Mouse (Mus musculus) urinary bladder, postnatal 4 days (tissue): Measurements from ENCODE around the gene Elovl2.
"Not testable (repeated sequence)": the region's sequence is repeated elsewhere in the genome, so short reads cannot be mapped to it uniquely, and the experiment has no call there.

Experiments
- DNase-seq, 2 experiments: peaks; one replicate each; pipeline ENCODE4 v3.0.0; 2021 to 2022; ENCODE audit warnings: low spot score in 2 of 2

Elovl2 gene

GRCm38 (mm10) chr13:41220304-41220834 lies at the start of gene Elovl2:
Gene Elovl2 (minus strand): TSS chr13:41220405.
- DNase-seq: peak; percentile 67 to 74

GRCm38 (mm10) chr13:41267827-41268408 lies 47.7 kb upstream of the Elovl2 start:
- no peak for DNase-seq

GRCm38 (mm10) chr13:41263304-41264006 lies 43.2 kb upstream of the Elovl2 start:
- no peak for DNase-seq

GRCm38 (mm10) chr13:41261617-41262016 lies 41.4 kb upstream of the Elovl2 start:
- DNase-seq: not testable (repeated sequence)

- no peak for DNase-seq
Measured at GRCm38 (mm10) chr13:41257851-41258250, 37.6 kb upstream of the Elovl2 start.

DNA sequence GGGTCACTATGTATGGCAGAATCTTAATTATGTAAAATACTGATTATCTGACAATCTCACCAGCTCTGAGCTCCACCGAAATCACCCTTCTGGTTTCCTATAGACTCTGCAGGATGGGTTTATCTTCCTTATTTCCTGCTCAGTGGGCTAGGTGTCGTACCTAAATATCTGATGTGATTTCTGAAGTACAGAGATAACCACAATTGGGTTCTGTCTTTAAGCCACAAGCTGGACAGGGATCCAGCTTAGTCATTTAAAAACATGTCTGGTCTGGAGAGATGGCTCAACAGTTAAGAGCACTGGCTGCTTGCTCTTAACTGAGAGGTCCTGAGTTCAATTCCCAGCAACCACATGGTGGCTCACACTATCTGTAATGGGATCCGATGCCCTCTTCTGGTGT lies 36.8 kb upstream of the Elovl2 start:
- no peak for DNase-seq

DNA sequence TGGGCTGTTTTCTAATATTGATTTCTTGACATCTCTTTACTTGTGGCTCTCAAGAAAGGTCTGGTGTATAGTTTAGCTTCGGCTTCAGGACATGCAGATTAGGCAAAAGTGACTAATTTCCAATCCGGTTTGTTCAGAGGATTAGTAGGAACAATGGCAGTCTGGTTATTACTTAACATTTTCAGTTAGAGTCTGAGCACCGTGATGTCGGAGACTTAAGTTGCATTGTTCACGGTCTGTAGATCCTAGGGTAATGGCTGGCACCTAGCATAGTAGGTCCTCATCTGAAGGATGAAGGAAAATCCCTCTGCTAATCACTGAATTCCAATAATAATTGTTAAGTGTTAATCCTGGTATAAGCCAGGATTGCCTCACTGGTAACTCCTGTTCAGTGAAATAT lies 35.9 kb upstream of the Elovl2 start:
- DNase-seq: no peak

GRCm38 (mm10) chr13:41252736-41253135 lies 32.5 kb upstream of the Elovl2 start:
- DNase-seq: no peak

- no peak for DNase-seq
Measured at GRCm38 (mm10) chr13:41252141-41252540, 31.9 kb upstream of the Elovl2 start.

DNA sequence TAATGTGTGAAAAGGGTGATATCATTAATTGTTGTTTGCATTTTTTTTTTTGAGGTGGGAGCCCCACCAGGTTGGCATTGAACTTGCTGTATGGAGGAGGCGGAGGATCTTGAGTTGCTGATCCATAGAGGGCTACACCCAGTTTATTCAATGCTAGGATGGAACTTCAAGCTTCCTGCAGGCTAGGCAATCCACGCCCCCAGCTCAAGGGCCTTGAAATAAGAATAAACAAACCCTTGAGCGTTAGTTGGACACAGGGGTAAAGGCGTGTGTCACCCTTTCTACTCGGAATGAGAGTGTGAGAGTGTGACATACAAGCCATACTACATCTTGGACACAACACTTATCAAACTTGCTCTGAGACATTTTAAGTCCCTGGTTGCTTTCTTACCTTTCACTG lies 31.5 kb upstream of the Elovl2 start:
- DNase-seq: no peak

DNA sequence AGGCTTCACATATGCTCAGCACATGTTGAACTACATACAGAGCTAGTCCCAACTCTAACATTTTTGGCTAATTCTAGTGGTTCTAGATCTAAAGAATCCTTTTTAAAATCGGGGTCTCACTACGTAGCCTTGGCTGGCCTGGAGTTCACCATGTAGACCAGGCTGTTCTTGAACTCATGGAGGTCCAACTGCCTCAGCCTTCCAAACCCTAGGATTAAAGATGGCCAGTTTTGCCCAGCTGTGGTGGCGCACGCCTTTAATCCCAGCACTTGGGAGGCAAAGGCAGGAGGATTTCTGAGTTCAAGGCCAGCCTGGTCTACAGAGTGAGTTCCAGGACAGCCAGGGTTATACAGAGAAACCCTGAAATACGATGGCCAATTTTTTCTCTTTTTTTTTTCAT lies 31.0 kb upstream of the Elovl2 start:
- not testable (repeated sequence) for DNase-seq

GRCm38 (mm10) chr13:41250318-41250981 lies 30.2 kb upstream of the Elovl2 start:
- DNase-seq: peak in 1 of 2 experiments; percentile 59

- DNase-seq: peak; percentile 87 to 91
Measured at GRCm38 (mm10) chr13:41249538-41250317, 29.5 kb upstream of the Elovl2 start, which contains the start of gene Smim13. Gene Smim13 (plus strand): TSS chr13:41249844.

DNA sequence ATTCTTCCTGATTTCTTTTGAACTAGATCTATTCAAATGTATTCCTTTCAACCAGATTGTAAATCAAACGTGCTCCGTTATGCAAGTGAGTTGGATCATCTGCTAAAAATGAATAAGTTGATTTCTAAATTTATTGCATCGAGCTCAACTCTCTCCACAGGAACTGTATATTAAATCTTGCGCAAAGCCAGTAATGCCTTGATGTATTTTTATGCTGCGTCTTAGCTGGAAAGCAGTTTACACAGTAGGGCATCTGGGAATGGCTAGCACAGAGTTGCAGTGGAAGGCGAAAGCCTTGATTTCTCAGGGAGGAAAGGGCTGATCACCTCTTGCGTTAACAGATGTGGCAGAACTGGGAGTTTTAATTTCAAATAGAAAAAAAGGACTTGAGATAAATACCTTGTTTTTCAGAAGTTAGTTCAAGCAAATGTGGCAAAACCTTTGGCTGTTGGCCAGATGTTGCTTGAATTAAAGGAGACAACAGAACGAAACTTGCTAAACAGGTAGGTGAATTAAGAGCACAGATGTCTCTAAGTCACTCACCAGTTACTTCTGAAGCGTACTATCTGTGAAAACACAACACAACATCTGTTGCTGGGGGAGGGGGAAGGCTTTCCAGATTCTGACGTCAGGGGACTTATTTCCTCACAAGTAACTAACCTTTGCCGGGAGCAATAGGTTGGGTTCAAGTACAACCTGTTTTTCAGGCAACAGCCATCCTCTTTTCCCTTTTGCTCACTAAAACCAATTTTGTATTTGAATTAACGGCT lies 28.7 kb upstream of the Elovl2 start:
- DNase-seq: no peak

GRCm38 (mm10) chr13:41244306-41244830 lies 24.2 kb upstream of the Elovl2 start:
- DNase-seq: no peak

- DNase-seq: no peak
Measured at GRCm38 (mm10) chr13:41241557-41241956, 21.4 kb upstream of the Elovl2 start.

DNA sequence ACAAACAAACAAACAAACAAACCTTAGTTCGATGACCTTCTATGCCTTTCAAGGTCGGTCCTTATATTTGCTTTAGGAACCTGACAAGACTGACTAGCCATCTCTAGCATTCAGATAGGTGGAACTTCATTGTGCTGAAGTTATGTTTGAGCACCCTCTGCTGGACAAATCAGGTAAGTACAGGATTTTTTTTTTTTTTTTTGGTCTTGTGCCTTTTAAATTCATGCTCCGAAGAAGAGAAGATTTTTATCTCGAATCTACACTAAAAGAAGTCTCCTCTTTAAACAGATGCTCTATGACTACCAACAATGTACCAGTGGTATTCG lies 18.6 kb upstream of the Elovl2 start:
- no peak for DNase-seq

DNA sequence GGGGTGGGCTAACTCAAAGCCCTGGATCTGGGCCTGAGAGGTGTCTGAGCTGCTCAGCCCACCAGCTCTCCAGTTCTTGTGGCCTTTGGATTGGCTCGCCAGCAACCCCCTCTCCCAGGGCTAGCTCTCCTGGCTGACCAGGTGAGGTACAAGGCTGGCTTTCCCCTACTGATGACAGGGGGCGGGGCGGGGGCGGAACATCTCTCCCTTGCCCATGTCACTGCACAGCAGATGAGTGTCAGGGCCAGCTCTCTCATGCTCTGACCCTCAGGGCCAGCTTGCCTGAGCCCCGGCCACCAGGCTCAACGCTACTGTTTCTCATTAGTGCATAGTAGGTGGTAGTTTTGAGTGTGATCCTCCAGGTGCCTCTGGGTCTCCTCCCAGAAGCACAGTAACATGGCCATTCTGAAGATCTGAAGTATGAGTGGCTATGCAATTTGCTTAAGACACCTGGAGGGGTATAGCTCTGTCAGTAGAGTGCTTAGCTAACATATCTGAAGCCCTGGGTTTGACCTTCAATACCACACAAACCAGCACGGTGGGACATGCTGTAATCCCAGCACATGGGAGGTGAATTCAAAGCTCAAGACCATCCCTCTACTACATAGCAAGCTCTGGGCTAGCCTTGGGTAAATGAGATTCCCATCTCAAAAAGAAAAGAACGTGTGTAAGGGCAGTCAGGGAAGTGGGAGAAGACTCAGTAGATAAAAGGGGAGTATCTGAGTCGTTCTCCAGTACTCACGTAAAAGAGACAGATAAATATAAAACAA lies 18.0 kb upstream of the Elovl2 start:
- no peak for DNase-seq

- DNase-seq: no peak
Measured at GRCm38 (mm10) chr13:41235845-41236741, 15.9 kb upstream of the Elovl2 start.
